Mouse (Mus musculus): ENCODE data around the gene Olfr1128. TPM values are rescaled to one million over a fixed set of nuclear protein-coding genes. Genes with fewer than 3 reads are reported as not detected.

Olfr1128 gene
- not detected for polyA plus RNA-seq (2014; fragmentation: Illumina TruSeq; extraction: RNeasy Lipid Tissue Mini Kit (QIAGEN cat#74804); ENCODE audit: low read depth, low replicate concordance)

GRCm38 (mm10) chr2:87545442-87545841 lies at the start of gene Olfr1128:
Gene Olfr1128 (minus strand): TSS chr2:87545542.

DNA sequence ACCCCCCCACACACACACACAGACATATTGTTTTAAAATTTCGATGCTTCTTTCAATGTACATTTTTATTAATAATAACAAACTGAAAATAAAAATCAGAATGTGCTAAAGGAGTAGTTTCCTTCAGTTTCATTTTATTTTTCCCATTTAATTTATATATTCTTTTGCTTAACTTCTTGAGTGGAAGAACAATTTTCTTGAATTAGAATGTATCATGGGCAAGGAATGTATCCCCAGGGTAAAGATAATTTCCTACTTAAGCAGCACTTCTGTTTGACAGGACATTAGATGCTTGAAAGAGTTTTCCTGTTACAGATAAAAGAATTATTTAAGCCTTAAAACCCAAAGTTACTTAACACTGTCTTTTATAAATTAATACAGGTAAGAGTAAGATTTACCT lies 28.3 kb upstream of the Olfr1128 start, which contains the start of gene Olfr1129:
Olfr1129 (plus strand) TSS at position 301 of the 400 bp plus-strand sequence.

GRCm38 (mm10) chr2:87531496-87531895 lies 13.8 kb downstream of the Olfr1128 start, which contains the start of gene Olfr153:
Gene Olfr153 (plus strand): TSS chr2:87531796.

DNA sequence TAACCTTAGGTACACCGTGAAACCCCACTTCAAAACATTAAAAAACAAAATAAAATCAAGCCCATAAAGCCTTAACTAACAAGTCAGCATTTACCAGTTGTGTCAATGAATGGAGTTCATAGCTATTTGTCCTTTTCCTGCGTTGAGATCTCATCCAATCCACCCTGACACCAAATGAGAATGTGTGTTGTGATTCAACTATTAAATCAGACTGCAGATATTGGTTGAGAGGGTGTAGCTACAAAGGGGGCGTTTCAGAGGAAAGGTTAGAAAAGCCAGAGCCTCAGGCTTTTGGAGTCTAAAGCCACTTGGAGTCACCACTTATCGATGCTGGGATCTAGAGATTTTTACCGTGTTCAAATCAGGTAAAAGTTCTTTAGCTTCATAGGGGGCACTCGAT lies 39.1 kb downstream of the Olfr1128 start, which contains the start of gene Pramel6:
Pramel6 (plus strand) TSS at position 301 of the 400 bp plus-strand sequence.

DNA sequence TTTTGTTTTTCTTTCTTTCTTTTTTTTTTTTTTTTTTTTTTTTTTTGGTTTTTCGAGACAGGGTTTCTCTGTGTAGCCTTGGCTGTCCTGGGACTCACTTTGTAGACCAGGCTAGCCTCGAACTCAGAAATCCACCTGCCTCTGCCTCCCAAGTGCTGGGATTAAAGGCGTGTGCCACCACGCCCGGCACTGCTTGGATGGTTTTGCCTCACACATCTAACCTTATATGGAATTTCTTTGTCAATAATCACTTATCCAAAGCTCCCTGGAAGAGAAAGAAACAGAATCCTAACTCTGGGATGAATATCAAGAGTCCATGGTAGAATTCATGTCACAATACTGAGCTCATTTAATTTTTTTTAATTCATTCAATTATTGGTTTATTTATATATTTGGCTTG lies 48.3 kb downstream of the Olfr1128 start, which contains the start of gene Pramel7:
Pramel7 (minus strand) TSS at position 101 of the 400 bp plus-strand sequence.

Other genes with a start within 250 kb of the Olfr1128 start
- gene Olfr1118, start 238.0 kb downstream of the Olfr1128 start, polyA plus RNA-seq (2014; fragmentation: Illumina TruSeq; extraction: RNeasy Lipid Tissue Mini Kit (QIAGEN cat#74804); ENCODE audit: low read depth, low replicate concordance), result not detected
- not detected for gene Olfr1120, start 190.7 kb downstream of the Olfr1128 start, polyA plus RNA-seq (2014; fragmentation: Illumina TruSeq; extraction: RNeasy Lipid Tissue Mini Kit (QIAGEN cat#74804); ENCODE audit: low read depth, low replicate concordance)
- gene Olfr1121, start 175.6 kb downstream of the Olfr1128 start, polyA plus RNA-seq (2014; fragmentation: Illumina TruSeq; extraction: RNeasy Lipid Tissue Mini Kit (QIAGEN cat#74804); ENCODE audit: low read depth, low replicate concordance), result not detected
- gene Olfr1122, start 159.7 kb downstream of the Olfr1128 start, polyA plus RNA-seq (2014; fragmentation: Illumina TruSeq; extraction: RNeasy Lipid Tissue Mini Kit (QIAGEN cat#74804); ENCODE audit: low read depth, low replicate concordance), result not detected
- gene Olfr1123, start 128.9 kb downstream of the Olfr1128 start, polyA plus RNA-seq (2014; fragmentation: Illumina TruSeq; extraction: RNeasy Lipid Tissue Mini Kit (QIAGEN cat#74804); ENCODE audit: low read depth, low replicate concordance), result not detected
- gene Olfr1124, start 115.3 kb downstream of the Olfr1128 start, polyA plus RNA-seq (2014; fragmentation: Illumina TruSeq; extraction: RNeasy Lipid Tissue Mini Kit (QIAGEN cat#74804); ENCODE audit: low read depth, low replicate concordance), result not detected
- gene Olfr1126, start 91.6 kb downstream of the Olfr1128 start, polyA plus RNA-seq (2014; fragmentation: Illumina TruSeq; extraction: RNeasy Lipid Tissue Mini Kit (QIAGEN cat#74804); ENCODE audit: low read depth, low replicate concordance), result not detected
- not detected for gene Pramel7, start 48.4 kb downstream of the Olfr1128 start, polyA plus RNA-seq (2014; fragmentation: Illumina TruSeq; extraction: RNeasy Lipid Tissue Mini Kit (QIAGEN cat#74804); ENCODE audit: low read depth, low replicate concordance)
- gene Pramel6, start 39.0 kb downstream of the Olfr1128 start, polyA plus RNA-seq (2014; fragmentation: Illumina TruSeq; extraction: RNeasy Lipid Tissue Mini Kit (QIAGEN cat#74804); ENCODE audit: low read depth, low replicate concordance), result not detected
- not detected for gene Olfr153, start 13.7 kb downstream of the Olfr1128 start, polyA plus RNA-seq (2014; fragmentation: Illumina TruSeq; extraction: RNeasy Lipid Tissue Mini Kit (QIAGEN cat#74804); ENCODE audit: low read depth, low replicate concordance)
- gene Olfr1129, start 28.4 kb upstream of the Olfr1128 start, polyA plus RNA-seq (2014; fragmentation: Illumina TruSeq; extraction: RNeasy Lipid Tissue Mini Kit (QIAGEN cat#74804); ENCODE audit: low read depth, low replicate concordance), result not detected
- not detected for gene Olfr1130, start 60.7 kb upstream of the Olfr1128 start, polyA plus RNA-seq (2014; fragmentation: Illumina TruSeq; extraction: RNeasy Lipid Tissue Mini Kit (QIAGEN cat#74804); ENCODE audit: low read depth, low replicate concordance)
- gene Olfr1131, start 81.6 kb upstream of the Olfr1128 start, polyA plus RNA-seq (2014; fragmentation: Illumina TruSeq; extraction: RNeasy Lipid Tissue Mini Kit (QIAGEN cat#74804); ENCODE audit: low read depth, low replicate concordance), result not detected
- gene Olfr1132, start 92.0 kb upstream of the Olfr1128 start, polyA plus RNA-seq (2014; fragmentation: Illumina TruSeq; extraction: RNeasy Lipid Tissue Mini Kit (QIAGEN cat#74804); ENCODE audit: low read depth, low replicate concordance), result not detected
- gene Olfr1133, start 101.8 kb upstream of the Olfr1128 start, polyA plus RNA-seq (2014; fragmentation: Illumina TruSeq; extraction: RNeasy Lipid Tissue Mini Kit (QIAGEN cat#74804); ENCODE audit: low read depth, low replicate concordance), result not detected
- not detected for gene Olfr1134, start 112.9 kb upstream of the Olfr1128 start, polyA plus RNA-seq (2014; fragmentation: Illumina TruSeq; extraction: RNeasy Lipid Tissue Mini Kit (QIAGEN cat#74804); ENCODE audit: low read depth, low replicate concordance)
- not detected for gene Olfr1135, start 128.1 kb upstream of the Olfr1128 start, polyA plus RNA-seq (2014; fragmentation: Illumina TruSeq; extraction: RNeasy Lipid Tissue Mini Kit (QIAGEN cat#74804); ENCODE audit: low read depth, low replicate concordance)
- gene Olfr1136, start 148.4 kb upstream of the Olfr1128 start, polyA plus RNA-seq (2014; fragmentation: Illumina TruSeq; extraction: RNeasy Lipid Tissue Mini Kit (QIAGEN cat#74804); ENCODE audit: low read depth, low replicate concordance), result not detected
- gene Olfr1137, start 167.6 kb upstream of the Olfr1128 start, polyA plus RNA-seq (2014; fragmentation: Illumina TruSeq; extraction: RNeasy Lipid Tissue Mini Kit (QIAGEN cat#74804); ENCODE audit: low read depth, low replicate concordance), result not detected
- gene Olfr1138, start 194.4 kb upstream of the Olfr1128 start, polyA plus RNA-seq (2014; fragmentation: Illumina TruSeq; extraction: RNeasy Lipid Tissue Mini Kit (QIAGEN cat#74804); ENCODE audit: low read depth, low replicate concordance), result not detected
- gene Olfr1140, start 198.2 kb upstream of the Olfr1128 start, polyA plus RNA-seq (2014; fragmentation: Illumina TruSeq; extraction: RNeasy Lipid Tissue Mini Kit (QIAGEN cat#74804); ENCODE audit: low read depth, low replicate concordance), result not detected
- gene Olfr1141, start 208.4 kb upstream of the Olfr1128 start, polyA plus RNA-seq (2014; fragmentation: Illumina TruSeq; extraction: RNeasy Lipid Tissue Mini Kit (QIAGEN cat#74804); ENCODE audit: low read depth, low replicate concordance), result not detected
- not detected for gene Olfr152, start 233.9 kb upstream of the Olfr1128 start, polyA plus RNA-seq (2014; fragmentation: Illumina TruSeq; extraction: RNeasy Lipid Tissue Mini Kit (QIAGEN cat#74804); ENCODE audit: low read depth, low replicate concordance)